Mouse (Mus musculus): ENCODE data around the gene Phactr2. TPM values are rescaled to one million over a fixed set of nuclear protein-coding genes. Genes with fewer than 3 reads are reported as not detected.

Gene Phactr2
- polyA plus RNA-seq, 1 experiment = 12.5 TPM

- 92% methylated on average over 7 of the region's 7 CpGs for WGBS
- Histone ChIP-seq H3K27me3 (replicated peaks; ENCODE audit: control insufficient read depth, insufficient read depth, low read length) (no peaks in the 10 kb centered on the region), H3K4me3 (ENCODE audit: insufficient read depth, low read depth, low read length) (no peak overlapping the region), H3K4me1 (ENCODE audit: control insufficient read depth, insufficient read depth, low read length) (no peaks in the 10 kb centered on the region), H3K36me3 (ENCODE audit: control insufficient read depth, insufficient read depth, low read length) (no peaks in the 10 kb centered on the region; the same call in 1 of the 2 replicates), H3K27ac (ENCODE audit: insufficient read depth, low read depth, low read length) (no peak overlapping the region)
- DNase-seq = no peak
- TF ChIP-seq POLR2A (IDR thresholded peaks at IDR 0.05; ENCODE audit: low read depth, low read length) (no peak), CTCF (conservative IDR thresholded peaks at IDR 0.05; ENCODE audit: insufficient read depth, insufficient read length, low read depth, low read length) (no peak)
These were observed 248.7 kb downstream of the Phactr2 start for GRCm38 (mm10) chr10:13225377-13226063.

- WGBS = 88% methylated on average over 3 of the region's 3 CpGs
These were observed 252.1 kb downstream of the Phactr2 start for GRCm38 (mm10) chr10:13222135-13222534.

DNA sequence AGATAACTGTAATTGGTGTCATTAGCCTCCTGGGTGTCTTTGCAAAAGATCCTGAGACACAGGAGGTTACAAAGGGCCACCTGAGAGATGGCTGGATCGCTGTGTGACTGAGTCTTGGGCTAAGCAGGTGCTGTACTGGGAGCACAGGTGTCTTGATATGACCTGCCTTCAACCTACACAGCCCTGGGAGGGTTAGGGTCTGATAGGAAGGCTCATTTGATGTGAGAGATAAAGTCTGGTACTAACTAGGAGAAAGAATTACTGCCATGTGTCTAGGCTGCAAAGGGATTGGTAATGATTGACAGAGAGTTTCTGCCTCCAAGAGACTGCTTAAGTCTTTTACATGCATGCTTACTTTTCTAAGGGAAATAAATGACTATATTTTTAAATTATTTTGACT is 254.2 kb downstream of the Phactr2 start:
- Histone ChIP-seq H3K27me3 (replicated peaks; ENCODE audit: control insufficient read depth, insufficient read depth, low read length) (no peaks in the 10 kb centered on the region), H3K36me3 (ENCODE audit: control insufficient read depth, insufficient read depth, low read length) (no peaks in the 10 kb centered on the region), H3K27ac (ENCODE audit: insufficient read depth, low read depth, low read length) (no peak overlapping the region), H3K4me3 (ENCODE audit: insufficient read depth, low read depth, low read length) (no peak overlapping the region), H3K4me1 (ENCODE audit: control insufficient read depth, insufficient read depth, low read length) (peaks cover 2% of the 10 kb centered on the region; the same call in 1 of the 2 replicates)
- peak; percentile 8 for DNase-seq
- TF ChIP-seq POLR2A (IDR thresholded peaks at IDR 0.05; ENCODE audit: low read depth, low read length) (no peak), CTCF (conservative IDR thresholded peaks at IDR 0.05; ENCODE audit: insufficient read depth, insufficient read length, low read depth, low read length) (no peak)
- 51% methylated on average over 1 of the region's 1 CpGs for WGBS

More at GRCm38 (mm10) chr10:13222135-13222534, 252.1 kb downstream of the Phactr2 start:
- Histone ChIP-seq H3K4me1 (ENCODE audit: control insufficient read depth, insufficient read depth, low read length) (peaks cover 2% of the 10 kb centered on the region; the same call in 1 of the 2 replicates), H3K4me3 (ENCODE audit: insufficient read depth, low read depth, low read length) (no peak overlapping the region), H3K27me3 (replicated peaks; ENCODE audit: control insufficient read depth, insufficient read depth, low read length) (no peaks in the 10 kb centered on the region), H3K27ac (ENCODE audit: insufficient read depth, low read depth, low read length) (no peak overlapping the region), H3K36me3 (ENCODE audit: control insufficient read depth, insufficient read depth, low read length) (no peaks in the 10 kb centered on the region)
- no peak for DNase-seq
- no peak for TF ChIP-seq CTCF (conservative IDR thresholded peaks at IDR 0.05; ENCODE audit: insufficient read depth, insufficient read length, low read depth, low read length)
- no peak for TF ChIP-seq POLR2A (IDR thresholded peaks at IDR 0.05; ENCODE audit: low read depth, low read length)

GRCm38 (mm10) chr10:13213956-13214355 is 260.3 kb downstream of the Phactr2 start:
- Histone ChIP-seq H3K4me3 (ENCODE audit: insufficient read depth, low read depth, low read length) (no peak overlapping the region), H3K36me3 (ENCODE audit: control insufficient read depth, insufficient read depth, low read length) (no peaks in the 10 kb centered on the region), H3K27ac (ENCODE audit: insufficient read depth, low read depth, low read length) (no peak overlapping the region), H3K4me1 (ENCODE audit: control insufficient read depth, insufficient read depth, low read length) (no peaks in the 10 kb centered on the region), H3K27me3 (replicated peaks; ENCODE audit: control insufficient read depth, insufficient read depth, low read length) (no peaks in the 10 kb centered on the region)
- no peak for TF ChIP-seq CTCF (conservative IDR thresholded peaks at IDR 0.05; ENCODE audit: insufficient read depth, insufficient read length, low read depth, low read length)
- no peak for TF ChIP-seq POLR2A (IDR thresholded peaks at IDR 0.05; ENCODE audit: low read depth, low read length)
- DNase-seq = no peak
- WGBS = 69% methylated on average over 12 of the region's 12 CpGs

DNA sequence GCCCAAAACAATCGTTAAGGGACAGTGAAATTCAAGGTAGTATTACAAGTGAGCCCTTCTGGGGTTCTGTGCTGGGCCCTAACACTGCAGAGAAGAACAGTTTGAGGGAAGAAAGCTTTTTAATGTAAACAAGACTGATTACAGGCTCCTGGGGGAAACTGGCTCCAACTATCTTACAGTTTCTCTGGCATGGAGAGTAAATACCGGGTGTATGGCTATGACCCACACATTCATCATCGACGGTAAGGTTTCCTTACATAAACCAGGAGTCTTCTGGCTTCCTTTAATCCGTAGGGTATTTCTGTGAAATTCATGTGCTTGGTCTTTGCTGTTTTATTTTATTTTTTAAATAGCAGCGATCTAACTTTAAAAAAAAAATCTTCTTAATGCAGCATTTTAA is 261.4 kb downstream of the Phactr2 start:
- TF ChIP-seq CTCF (conservative IDR thresholded peaks at IDR 0.05; ENCODE audit: insufficient read depth, insufficient read length, low read depth, low read length) (no peak), POLR2A (IDR thresholded peaks at IDR 0.05; ENCODE audit: low read depth, low read length) (no peak)
- H3K36me3 ChIP-seq (ENCODE audit: control insufficient read depth, insufficient read depth, low read length) = no peaks in the 10 kb centered on the region
- DNase-seq = no peak
- 73% methylated on average over 6 of the region's 6 CpGs for WGBS
- no peak overlapping the region for H3K27ac ChIP-seq (ENCODE audit: insufficient read depth, low read depth, low read length)
- H3K4me1 ChIP-seq (ENCODE audit: control insufficient read depth, insufficient read depth, low read length) = no peaks in the 10 kb centered on the region
- no peaks in the 10 kb centered on the region for H3K27me3 ChIP-seq (replicated peaks; ENCODE audit: control insufficient read depth, insufficient read depth, low read length)
- H3K4me3 ChIP-seq (ENCODE audit: insufficient read depth, low read depth, low read length) = no peak overlapping the region

GRCm38 (mm10) chr10:13212326-13212725 is 261.9 kb downstream of the Phactr2 start:
- H3K27me3 ChIP-seq (replicated peaks; ENCODE audit: control insufficient read depth, insufficient read depth, low read length) = no peaks in the 10 kb centered on the region
- DNase-seq = no peak
- H3K4me3 ChIP-seq (ENCODE audit: insufficient read depth, low read depth, low read length) = no peak overlapping the region
- H3K36me3 ChIP-seq (ENCODE audit: control insufficient read depth, insufficient read depth, low read length) = no peaks in the 10 kb centered on the region
- H3K27ac ChIP-seq (ENCODE audit: insufficient read depth, low read depth, low read length) = no peak overlapping the region
- WGBS = 88% methylated on average over 9 of the region's 9 CpGs
- no peak for TF ChIP-seq POLR2A (IDR thresholded peaks at IDR 0.05; ENCODE audit: low read depth, low read length)
- no peak for TF ChIP-seq CTCF (conservative IDR thresholded peaks at IDR 0.05; ENCODE audit: insufficient read depth, insufficient read length, low read depth, low read length)
- no peaks in the 10 kb centered on the region for H3K4me1 ChIP-seq (ENCODE audit: control insufficient read depth, insufficient read depth, low read length)

GRCm38 (mm10) chr10:13209930-13210637 is 264.1 kb downstream of the Phactr2 start:
- TF ChIP-seq POLR2A (IDR thresholded peaks at IDR 0.05; ENCODE audit: low read depth, low read length) (no peak), CTCF (conservative IDR thresholded peaks at IDR 0.05; ENCODE audit: insufficient read depth, insufficient read length, low read depth, low read length) (no peak)
- 80% methylated on average over 8 of the region's 8 CpGs for WGBS
- H3K4me3 ChIP-seq (ENCODE audit: insufficient read depth, low read depth, low read length) = no peak overlapping the region
- no peaks in the 10 kb centered on the region for H3K4me1 ChIP-seq (ENCODE audit: control insufficient read depth, insufficient read depth, low read length)
- no peaks in the 10 kb centered on the region for H3K36me3 ChIP-seq (ENCODE audit: control insufficient read depth, insufficient read depth, low read length)
- no peak for DNase-seq
- no peaks in the 10 kb centered on the region for H3K27me3 ChIP-seq (replicated peaks; ENCODE audit: control insufficient read depth, insufficient read depth, low read length)
- no peak overlapping the region for H3K27ac ChIP-seq (ENCODE audit: insufficient read depth, low read depth, low read length)

All from kidney, adult 2 months (tissue).